Mouse (Mus musculus) hindbrain, postnatal 0 days (tissue): ENCODE results near the gene Chst8. TPM values are rescaled to one million over a fixed set of nuclear protein-coding genes. Genes with fewer than 3 reads are reported as not detected.

Experiments used
- ATAC-seq: fragments of 200-750 bp; cut with Nextera tagmentation; 2 replicates; pipeline ENCODE4 v1.8.0; 2017; ENCODE audit warnings: mild to moderate bottlenecking, moderate TSS enrichment, moderate library complexity
- DNase-seq: peaks from one replicate; pipeline ENCODE4 v3.0.0-alpha.2; 2015; ENCODE audit warnings: low spot score
- H3K27ac ChIP-seq: fragments of 300-500 bp; sonication (generic); 2 replicates; pipeline ENCODE4 v1.5.1; 2014; ENCODE audit warnings: mild to moderate bottlenecking
- H3K27me3 ChIP-seq: fragments of 300-500 bp; sonication (generic); 2 replicates; pipeline ENCODE4 v1.6.1; 2014; ENCODE audit warnings: low read length, mixed read lengths; ENCODE audit not compliant: insufficient read depth
- H3K36me3 ChIP-seq: fragments of 300-500 bp; sonication (generic); 2 replicates; pipeline ENCODE4 v1.6.1; 2014; ENCODE audit warnings: low read length, mixed read lengths; ENCODE audit not compliant: insufficient read depth
- H3K4me1 ChIP-seq: fragments of 300-500 bp; sonication (generic); 2 replicates; pipeline ENCODE4 v1.6.1; 2014; ENCODE audit warnings: antibody characterized with exemption, low read length, mixed read lengths; ENCODE audit not compliant: insufficient read depth
- H3K4me2 ChIP-seq: fragments of 300-500 bp; sonication (generic); 2 replicates; pipeline ENCODE4 v1.6.1; 2014; ENCODE audit warnings: low read depth, mild to moderate bottlenecking, low read length, moderate library complexity, mixed read lengths
- H3K4me3 ChIP-seq: fragments of 300-500 bp; sonication (generic); 2 replicates; pipeline ENCODE4 v1.5.1; 2014; ENCODE audit warnings: low read length
- H3K9ac ChIP-seq: fragments of 300-500 bp; sonication (generic); replicated peaks from 2 replicates; pipeline ENCODE4 v1.6.1; 2014; ENCODE audit warnings: mild to moderate bottlenecking, low read length, moderate library complexity, mixed read lengths
- H3K9me3 ChIP-seq: fragments of 300-500 bp; sonication (generic); 2 replicates; pipeline ENCODE4 v1.6.1; 2016; ENCODE audit warnings: low read length, mixed read lengths
- CTCF ChIP-seq: IDR thresholded peaks from 2 replicates; pipeline ENCODE4 v1.5.1; 2016; ENCODE audit warnings: antibody characterized with exemption, control low read depth, low read depth
- WGBS: fragments of 180-500 bp; shearing (Covaris S2); extraction: QIAGEN DNeasy Blood & Tissue Kit; methylation state at CpG from one replicate; pipeline ENCODE4 v1.1.7; 2014; 5-methylcytosine and 5-hydroxymethylcytosine counted together
- polyA plus RNA-seq: library from polyadenylated mRNA; unstranded; fragments of >200 nt; fragmentation: Nextera tagmentation; extraction: Ambion mirVana; gene quantifications from 2 replicates; pipeline ENCODE4 v1.2.1, GENCODE M21; 2015
- total RNA-seq: library from RNA; depleted of rRNA; stranded (reverse); fragments of >200 nt; gene quantifications from 2 replicates; pipeline ENCODE4 v1.2.3, GENCODE M21; 2014

Gene Chst8
- total and polyA plus RNA-seq, 2 experiments from 2014 or later: 10.0 to 27.8 TPM

DNA sequence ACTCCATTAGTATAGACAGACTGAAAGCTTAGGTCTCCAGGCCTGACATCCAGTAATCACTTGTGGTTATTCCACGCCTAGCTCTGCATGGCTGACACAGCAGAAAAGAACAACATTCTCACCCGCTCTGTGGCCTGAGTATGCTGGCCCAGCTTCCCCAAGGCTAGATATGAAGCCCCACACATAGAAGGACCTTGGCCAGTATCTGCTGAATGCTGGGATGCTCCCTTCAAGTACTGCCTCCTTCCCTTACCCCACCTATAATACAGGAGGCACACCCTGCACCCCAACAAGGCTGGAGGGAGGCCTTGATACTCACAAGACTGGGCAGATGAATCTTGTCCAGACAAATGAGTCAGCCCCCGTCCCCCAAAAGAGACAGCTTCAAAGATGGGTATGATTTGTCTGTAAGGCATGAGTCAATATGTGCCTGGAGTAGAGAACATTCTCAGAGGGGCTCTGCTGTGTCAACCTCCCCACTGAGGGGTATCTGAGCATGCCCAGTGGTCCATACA is 6.8 kb downstream of the Chst8 start:
- TF ChIP-seq CTCF: no peak
- 0 out of 2 replicates have a peak, but pooled peaks cover 2% of the 10 kb centered on the region for H3K4me1 ChIP-seq
- no peak for ATAC-seq

DNA sequence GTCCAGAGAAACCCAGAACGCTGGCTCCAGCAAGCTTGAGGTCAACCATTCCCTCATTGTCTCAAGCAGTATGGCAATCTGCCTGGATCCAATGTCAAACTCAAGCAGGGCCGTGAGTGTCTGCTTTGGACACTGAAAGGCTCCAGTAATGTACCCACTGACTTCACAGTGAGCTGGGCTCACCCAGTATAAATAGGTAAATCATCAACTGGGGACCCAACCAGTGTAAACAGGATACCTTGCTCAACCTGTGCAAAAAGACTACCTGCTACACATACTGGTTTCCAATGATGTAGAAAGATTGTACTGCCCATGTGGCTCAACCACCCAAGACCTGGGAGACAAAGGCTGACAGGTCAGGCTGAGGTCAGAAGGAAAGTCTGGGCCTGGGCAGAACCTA is 7.5 kb downstream of the Chst8 start:
- Histone ChIP-seq H3K4me3 (no peak overlapping the region), H3K27ac (no peak overlapping the region), H3K4me2 (no peak overlapping the region), H3K36me3 (no peaks in the 10 kb centered on the region), H3K9me3 (no peaks in the 10 kb centered on the region), H3K27me3 (peaks cover 5% of the 10 kb centered on the region; the same call in 1 of the 2 replicates), H3K4me1 (peaks cover 4% of the 10 kb centered on the region), H3K9ac (no peak overlapping the region)
- ATAC-seq (no peak), DNase-seq (no peak)
- no peak for TF ChIP-seq CTCF
- 65% methylated on average over 2 of the region's 2 CpGs for WGBS

More for the DNA sequence above, 6.8 kb downstream of the Chst8 start:
- no peaks in the 10 kb centered on the region for H3K36me3 ChIP-seq
- no peak overlapping the region for H3K4me3 ChIP-seq
- no peak for DNase-seq
- H3K27me3 ChIP-seq: peaks cover 11% of the 10 kb centered on the region
- no peak overlapping the region for H3K27ac ChIP-seq
- WGBS: 86% methylated on average over 3 of the region's 3 CpGs
- no peak overlapping the region for H3K9ac ChIP-seq
- H3K4me2 ChIP-seq: no peak overlapping the region
- no peaks in the 10 kb centered on the region for H3K9me3 ChIP-seq

DNA sequence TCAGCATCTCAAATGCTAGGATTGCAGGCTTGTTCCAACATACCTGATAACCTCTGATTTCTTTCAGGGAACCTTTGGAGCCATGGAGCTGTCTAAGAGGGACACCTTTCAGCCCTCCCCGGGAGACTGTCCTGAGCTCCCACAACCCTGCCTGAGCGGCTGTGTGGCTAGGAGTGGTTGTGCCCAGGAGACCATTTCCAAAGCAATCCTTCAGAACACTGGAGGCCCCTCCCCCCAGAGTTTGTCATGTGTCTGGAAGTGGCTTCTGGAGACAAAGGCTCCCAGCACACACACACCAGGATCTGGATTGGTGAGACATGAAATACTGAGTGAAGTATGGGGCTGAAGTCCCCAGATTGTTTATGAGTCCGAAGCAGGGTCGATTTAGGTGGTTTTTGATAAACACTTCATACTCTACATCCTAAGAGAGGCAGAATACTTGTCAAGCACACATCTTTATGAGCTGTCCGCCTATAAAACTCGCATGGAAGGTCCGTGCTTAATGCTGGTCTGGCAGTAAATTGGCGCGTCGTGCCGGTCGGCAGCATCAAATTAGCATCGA is 12.5 kb downstream of the Chst8 start:
- Histone ChIP-seq H3K27ac (no peak overlapping the region), H3K36me3 (no peaks in the 10 kb centered on the region), H3K9me3 (no peaks in the 10 kb centered on the region), H3K27me3 (no peaks in the 10 kb centered on the region), H3K9ac (no peak overlapping the region), H3K4me2 (no peak overlapping the region), H3K4me3 (no peak overlapping the region), H3K4me1 (peaks cover 15% of the 10 kb centered on the region)
- DNase-seq: no peak
- WGBS: 27% methylated on average over 13 of the region's 13 CpGs
- 0 out of 2 replicates have a peak, but pooled peaks have one; percentile 30 for ATAC-seq
- no peak for TF ChIP-seq CTCF

DNA sequence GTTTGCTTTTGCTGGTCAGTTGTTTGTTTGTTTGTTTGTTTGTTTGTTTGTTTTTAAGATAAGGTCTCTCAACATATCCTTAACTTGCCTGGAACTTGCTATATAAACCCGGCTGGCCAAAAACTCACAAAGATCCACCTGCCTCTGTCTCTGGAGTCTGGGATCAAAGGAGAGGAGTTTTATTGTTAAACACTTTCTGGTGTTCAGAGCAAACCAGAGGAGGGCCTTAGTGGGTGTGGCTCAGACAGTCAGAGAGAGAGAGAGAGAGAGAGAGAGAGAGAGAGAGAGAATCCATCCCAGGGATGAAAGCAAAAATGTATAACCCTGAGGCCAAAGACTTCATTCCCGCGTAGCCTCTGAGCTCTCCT is 13.1 kb downstream of the Chst8 start:
- Histone ChIP-seq H3K27me3 (no peaks in the 10 kb centered on the region), H3K27ac (no peak overlapping the region), H3K4me2 (no peak overlapping the region), H3K9me3 (no peaks in the 10 kb centered on the region), H3K36me3 (no peaks in the 10 kb centered on the region), H3K4me1 (peaks cover 15% of the 10 kb centered on the region), H3K4me3 (no peak overlapping the region), H3K9ac (no peak overlapping the region)
- no peak for DNase-seq
- 26% methylated on average over 3 of the region's 3 CpGs for WGBS
- no peak for TF ChIP-seq CTCF
- no peak for ATAC-seq

DNA sequence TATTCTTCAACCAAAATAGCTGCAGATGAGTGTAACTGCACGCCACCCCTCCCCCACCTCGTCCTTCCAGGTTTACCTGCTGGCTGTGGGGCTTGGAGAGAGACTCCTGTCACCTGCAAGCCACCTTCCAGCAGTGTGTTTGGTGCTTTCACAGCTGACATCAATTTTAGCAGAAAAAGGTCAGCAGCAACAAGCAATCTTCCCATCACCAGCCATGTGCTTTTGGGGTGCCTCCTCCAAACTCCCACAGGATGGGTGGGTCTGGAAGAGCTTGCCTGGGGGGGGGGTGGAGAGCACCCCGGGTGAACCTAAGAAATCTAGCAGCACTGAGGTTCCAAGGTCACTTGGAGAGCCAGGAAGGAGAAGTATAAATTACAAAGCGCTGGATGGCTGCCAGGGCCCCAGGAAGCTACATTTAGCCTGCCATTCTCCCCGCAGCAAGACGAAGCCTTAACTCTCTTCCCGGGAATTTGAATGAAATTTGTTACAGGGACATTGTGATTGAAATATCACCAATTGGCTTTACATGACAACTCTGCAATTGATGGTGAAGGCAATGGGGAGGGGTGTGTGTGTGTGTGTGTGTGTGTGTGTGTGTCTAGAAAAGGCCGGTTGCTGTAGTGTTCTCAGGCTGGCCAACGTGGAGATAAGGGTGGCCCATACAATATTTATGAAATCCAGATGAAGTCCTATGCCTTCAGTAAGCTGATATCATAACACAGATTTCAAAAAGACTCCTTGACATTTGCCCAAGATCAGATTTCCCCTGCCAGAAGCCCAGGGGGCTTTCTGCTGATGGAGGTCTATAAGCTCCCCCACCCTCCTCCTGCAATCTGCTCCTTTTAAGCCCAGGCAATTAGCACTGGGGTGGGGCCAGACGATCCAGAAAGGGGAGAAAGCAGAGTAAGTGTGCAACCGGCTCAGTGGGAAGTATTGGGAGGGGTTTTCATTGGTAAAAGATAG is 13.8 kb downstream of the Chst8 start:
- ATAC-seq: no peak
- peak; percentile 55 for DNase-seq
- no peak for TF ChIP-seq CTCF

GRCm38 (mm10) chr7:34798039-34798438 is 14.5 kb downstream of the Chst8 start:
- H3K4me1 ChIP-seq: peaks cover 13% of the 10 kb centered on the region
- H3K27ac ChIP-seq: 0 out of 2 replicates have a peak overlapping the region, but pooled peaks have one; percentile 20
- no peaks in the 10 kb centered on the region for H3K9me3 ChIP-seq
- DNase-seq (no peak), ATAC-seq (peak; percentile 33; the same call in 1 of the 2 replicates)
- no peak overlapping the region; the same call in 1 of the 2 replicates for H3K9ac ChIP-seq
- H3K36me3 ChIP-seq: no peaks in the 10 kb centered on the region
- TF ChIP-seq CTCF: no peak
- 9% methylated on average over 12 of the region's 12 CpGs for WGBS
- no peaks in the 10 kb centered on the region for H3K27me3 ChIP-seq
- H3K4me3 ChIP-seq: no peak overlapping the region
- H3K4me2 ChIP-seq: peak overlapping the region; percentile 23; the same call in 1 of the 2 replicates

More for the DNA sequence above, 13.8 kb downstream of the Chst8 start:
- no peaks in the 10 kb centered on the region for H3K9me3 ChIP-seq
- no peaks in the 10 kb centered on the region for H3K36me3 ChIP-seq
- peak overlapping the region; percentile 23; the same call in 1 of the 2 replicates for H3K4me2 ChIP-seq
- no peaks in the 10 kb centered on the region for H3K27me3 ChIP-seq
- no peak overlapping the region; the same call in 1 of the 2 replicates for H3K9ac ChIP-seq
- peak overlapping the region; percentile 20; the same call in 1 of the 2 replicates for H3K27ac ChIP-seq
- WGBS: 12% methylated on average over 11 of the region's 11 CpGs
- no peak overlapping the region for H3K4me3 ChIP-seq
- H3K4me1 ChIP-seq: peaks cover 13% of the 10 kb centered on the region
